Mouse (Mus musculus): ENCODE measurements around the gene Plagl2. TPM values are rescaled to one million over a fixed set of nuclear protein-coding genes. Genes with fewer than 3 reads are reported as not detected.

The Plagl2 gene
- polyA plus RNA-seq, 1 experiment from 2014 or later, result 6.9 TPM

- Histone ChIP-seq H3K27me3 (ENCODE audit: control insufficient read depth, insufficient read depth, low read length) (no peaks in the 10 kb centered on the region), H3K36me3 (ENCODE audit: control insufficient read depth, insufficient read depth, low read length) (peaks cover 17% of the 10 kb centered on the region), H3K4me1 (replicated peaks; ENCODE audit: control insufficient read depth, insufficient read depth) (no peaks in the 10 kb centered on the region), H3K4me2 (replicated peaks; ENCODE audit: low read depth) (no peak overlapping the region), H3K9me3 (ENCODE audit: control insufficient read depth, low read length) (no peaks in the 10 kb centered on the region), H3K9ac (ENCODE audit: low read length) (no peak overlapping the region), H3K4me3 (ENCODE audit: low read depth, low read length) (no peak overlapping the region), H3K27ac (replicated peaks) (no peak overlapping the region)
- 87% methylated on average over 6 of the region's 7 CpGs for WGBS
- no peak for DNase-seq (ENCODE audit: low spot score)
- TF ChIP-seq EP300 (optimal IDR thresholded peaks at IDR 0.05) (no peak), CTCF (IDR thresholded peaks at IDR 0.05; ENCODE audit: low read depth) (no peak)
- ATAC-seq (ENCODE audit: low FRiP score, low TSS enrichment), result no peak
Measured at GRCm38 (mm10) chr2:153263053-153263452, 21.8 kb upstream of the Plagl2 start.

DNA sequence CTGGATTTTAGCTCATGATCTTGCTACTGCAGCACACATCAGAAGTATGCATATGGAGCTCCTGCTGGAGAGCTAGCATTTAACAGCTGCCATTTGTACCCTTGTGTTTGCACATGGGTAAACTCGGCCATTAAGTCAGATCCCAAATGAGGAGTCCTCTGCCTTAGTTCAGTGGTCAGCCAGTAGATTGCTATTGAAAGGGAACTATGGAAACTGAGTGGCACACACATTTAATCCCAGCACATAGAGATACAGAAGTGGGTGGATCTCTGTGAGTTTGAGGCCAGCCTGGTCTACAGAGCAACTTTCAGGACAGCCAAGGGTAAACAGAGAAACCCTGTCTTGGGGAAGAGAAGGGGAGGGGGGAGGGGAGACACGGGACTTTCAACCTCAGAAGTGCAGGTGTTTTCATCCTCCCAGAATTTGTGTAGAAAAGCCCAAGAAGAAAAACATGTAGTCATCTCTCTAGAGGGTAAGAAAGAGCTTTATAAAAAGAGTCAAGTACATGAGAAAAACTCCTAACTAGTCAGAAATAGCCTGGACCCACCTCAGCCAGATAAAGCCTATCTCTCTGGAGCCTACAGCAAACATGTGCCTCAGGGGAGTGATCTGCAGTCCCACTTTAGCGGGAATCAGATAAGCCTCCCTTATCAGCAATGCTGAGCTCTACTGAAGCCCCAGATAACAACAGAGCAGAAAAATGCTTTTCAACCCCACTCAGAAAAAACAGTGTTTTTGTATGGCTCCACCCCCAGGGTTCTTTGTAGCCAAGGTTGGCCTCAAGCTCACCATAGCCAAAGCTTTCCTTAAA lies 18.8 kb upstream of the Plagl2 start:
- TF ChIP-seq CTCF (IDR thresholded peaks at IDR 0.05; ENCODE audit: low read depth), result no peak
- ATAC-seq (ENCODE audit: low FRiP score, low TSS enrichment) (no peak), DNase-seq (ENCODE audit: low spot score) (no peak)
- Histone ChIP-seq H3K4me1 (replicated peaks; ENCODE audit: control insufficient read depth, insufficient read depth) (no peaks in the 10 kb centered on the region), H3K9me3 (ENCODE audit: control insufficient read depth, low read length) (no peaks in the 10 kb centered on the region), H3K4me2 (replicated peaks; ENCODE audit: low read depth) (no peak overlapping the region), H3K27ac (replicated peaks) (no peak overlapping the region), H3K36me3 (ENCODE audit: control insufficient read depth, insufficient read depth, low read length) (0 out of 2 replicates have a peak, but pooled peaks cover 9% of the 10 kb centered on the region), H3K27me3 (ENCODE audit: control insufficient read depth, insufficient read depth, low read length) (no peaks in the 10 kb centered on the region), H3K9ac (ENCODE audit: low read length) (no peak overlapping the region), H3K4me3 (ENCODE audit: low read depth, low read length) (no peak overlapping the region)
- 45% methylated on average over 3 of the region's 3 CpGs for WGBS

- no peak for TF ChIP-seq EP300 (optimal IDR thresholded peaks at IDR 0.05)
- no peak for TF ChIP-seq CTCF (IDR thresholded peaks at IDR 0.05; ENCODE audit: low read depth)
- Histone ChIP-seq H3K4me2 (replicated peaks; ENCODE audit: low read depth) (no peak overlapping the region), H3K4me1 (replicated peaks; ENCODE audit: control insufficient read depth, insufficient read depth) (no peaks in the 10 kb centered on the region), H3K9me3 (ENCODE audit: control insufficient read depth, low read length) (no peaks in the 10 kb centered on the region), H3K36me3 (ENCODE audit: control insufficient read depth, insufficient read depth, low read length) (0 out of 2 replicates have a peak, but pooled peaks cover 8% of the 10 kb centered on the region), H3K4me3 (ENCODE audit: low read depth, low read length) (no peak overlapping the region), H3K27ac (replicated peaks) (no peak overlapping the region), H3K9ac (ENCODE audit: low read length) (no peak overlapping the region), H3K27me3 (ENCODE audit: control insufficient read depth, insufficient read depth, low read length) (no peaks in the 10 kb centered on the region)
- DNase-seq (ENCODE audit: low spot score), result no peak
- WGBS, result 62% methylated on average over 12 of the region's 12 CpGs
- no peak; the same call in 1 of the 2 replicates for ATAC-seq (ENCODE audit: low FRiP score, low TSS enrichment)
Measured at GRCm38 (mm10) chr2:153259030-153259863, 18.0 kb upstream of the Plagl2 start.

DNA sequence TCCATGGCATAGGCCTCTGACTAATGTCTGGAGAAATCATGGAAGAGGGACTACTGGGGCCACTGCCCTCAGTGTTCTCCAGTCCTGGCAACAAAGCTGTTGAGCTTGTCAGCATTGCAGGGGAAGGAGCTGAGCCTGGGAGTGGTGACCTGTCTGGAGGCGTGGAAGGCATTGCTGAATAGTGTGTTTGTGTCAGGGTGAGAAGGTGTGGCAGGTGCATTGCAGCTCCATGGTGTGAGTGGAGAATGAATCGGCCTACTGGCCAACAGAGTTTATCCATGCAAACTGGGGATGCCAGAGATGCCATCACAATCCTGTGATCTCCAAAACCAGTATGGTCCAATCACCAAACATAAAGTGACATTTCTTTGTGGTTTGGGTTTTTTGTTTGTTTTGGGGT lies 15.4 kb upstream of the Plagl2 start:
- WGBS, result 66% methylated on average over 2 of the region's 2 CpGs
- Histone ChIP-seq H3K36me3 (ENCODE audit: control insufficient read depth, insufficient read depth, low read length) (0 out of 2 replicates have a peak, but pooled peaks cover 5% of the 10 kb centered on the region), H3K4me2 (replicated peaks; ENCODE audit: low read depth) (no peak overlapping the region), H3K4me1 (replicated peaks; ENCODE audit: control insufficient read depth, insufficient read depth) (no peaks in the 10 kb centered on the region), H3K27me3 (ENCODE audit: control insufficient read depth, insufficient read depth, low read length) (no peaks in the 10 kb centered on the region), H3K9ac (ENCODE audit: low read length) (no peak overlapping the region), H3K27ac (replicated peaks) (no peak overlapping the region), H3K4me3 (ENCODE audit: low read depth, low read length) (no peak overlapping the region), H3K9me3 (ENCODE audit: control insufficient read depth, low read length) (no peaks in the 10 kb centered on the region)
- ATAC-seq (ENCODE audit: low FRiP score, low TSS enrichment) (peak; percentile 68), DNase-seq (ENCODE audit: low spot score) (peak; percentile 46)
- TF ChIP-seq CTCF (IDR thresholded peaks at IDR 0.05; ENCODE audit: low read depth) (no peak), EP300 (optimal IDR thresholded peaks at IDR 0.05) (no peak)

- DNase-seq (ENCODE audit: low spot score), result no peak
- TF ChIP-seq CTCF (IDR thresholded peaks at IDR 0.05; ENCODE audit: low read depth) (no peak), EP300 (optimal IDR thresholded peaks at IDR 0.05) (no peak)
- no peak overlapping the region for H3K4me2 ChIP-seq (replicated peaks; ENCODE audit: low read depth)
- no peak overlapping the region for H3K27ac ChIP-seq (replicated peaks)
- no peak overlapping the region for H3K4me3 ChIP-seq (ENCODE audit: low read depth, low read length)
- H3K27me3 ChIP-seq (ENCODE audit: control insufficient read depth, insufficient read depth, low read length), result no peaks in the 10 kb centered on the region
- H3K36me3 ChIP-seq (ENCODE audit: control insufficient read depth, insufficient read depth, low read length), result peaks cover 6% of the 10 kb centered on the region; the same call in 1 of the 2 replicates
- no peaks in the 10 kb centered on the region for H3K9me3 ChIP-seq (ENCODE audit: control insufficient read depth, low read length)
- ATAC-seq (ENCODE audit: low FRiP score, low TSS enrichment), result no peak
- 86% methylated on average over 5 of the region's 5 CpGs for WGBS
- no peaks in the 10 kb centered on the region for H3K4me1 ChIP-seq (replicated peaks; ENCODE audit: control insufficient read depth, insufficient read depth)
- no peak overlapping the region for H3K9ac ChIP-seq (ENCODE audit: low read length)
Measured at GRCm38 (mm10) chr2:153249751-153250150, 8.5 kb upstream of the Plagl2 start.
